Mouse (Mus musculus) E14TG2a.4 (cell line): ENCODE measurements around the gene Minos1.

Source experiments
- H3K27me3 ChIP-seq: 2 replicates; pipeline ENCODE4 v1.6.1; 2014; ENCODE audit warnings: low read length, control low read depth; ENCODE audit not compliant: insufficient read depth
- H3K36me3 ChIP-seq: 2 replicates; pipeline ENCODE4 v1.6.1; 2014; ENCODE audit warnings: low read length, control low read depth; ENCODE audit not compliant: insufficient read depth
- H3K4me1 ChIP-seq: replicated peaks from 2 replicates; pipeline ENCODE4 v1.6.1; 2014; ENCODE audit warnings: low read depth, low read length, control low read depth
- H3K4me3 ChIP-seq: replicated peaks from 2 replicates; pipeline ENCODE4 v1.5.1; 2014; ENCODE audit warnings: mild to moderate bottlenecking, low read length
- H3K9me3 ChIP-seq: 2 replicates; pipeline ENCODE4 v1.6.1; 2014; ENCODE audit warnings: low read length, control low read depth
- CTCF ChIP-seq: conservative IDR thresholded peaks from 2 replicates; pipeline ENCODE4 v1.5.1; 2014; ENCODE audit warnings: low read length
- NANOG ChIP-seq: IDR thresholded peaks from 2 replicates; pipeline ENCODE4 v1.6.1; 2014; ENCODE audit warnings: borderline replicate concordance, low read length, mixed read lengths
- POU5F1 ChIP-seq: IDR thresholded peaks from 2 replicates; pipeline ENCODE4 v1.6.1; 2014; ENCODE audit warnings: low read length, borderline replicate concordance

Minos1 gene

GRCm38 (mm10) chr4:139154576-139155307, 23.8 kb upstream of the Minos1 start:
- no peak for TF ChIP-seq POU5F1
- no peak for TF ChIP-seq NANOG
- no peak for TF ChIP-seq CTCF
- Histone ChIP-seq H3K4me1 (peaks cover 22% of the 10 kb centered on the region), H3K4me3 (no peak overlapping the region), H3K36me3 (no peaks in the 10 kb centered on the region), H3K9me3 (peaks cover 4% of the 10 kb centered on the region), H3K27me3 (peaks cover 13% of the 10 kb centered on the region)

GRCm38 (mm10) chr4:139151370-139151769, 20.5 kb upstream of the Minos1 start:
- TF ChIP-seq NANOG (no peak), CTCF (peak; percentile 52), POU5F1 (no peak)
- peaks cover 28% of the 10 kb centered on the region for H3K4me1 ChIP-seq
- peaks cover 17% of the 10 kb centered on the region for H3K9me3 ChIP-seq
- no peaks in the 10 kb centered on the region for H3K36me3 ChIP-seq
- H3K4me3 ChIP-seq, result no peak overlapping the region
- H3K27me3 ChIP-seq, result peaks cover 10% of the 10 kb centered on the region

GRCm38 (mm10) chr4:139146760-139147159, 15.8 kb upstream of the Minos1 start:
- no peak overlapping the region for H3K4me3 ChIP-seq
- TF ChIP-seq POU5F1 (no peak), NANOG (no peak), CTCF (no peak)
- H3K27me3 ChIP-seq, result no peaks in the 10 kb centered on the region
- H3K9me3 ChIP-seq, result peaks cover 17% of the 10 kb centered on the region
- no peaks in the 10 kb centered on the region for H3K36me3 ChIP-seq
- H3K4me1 ChIP-seq, result peaks cover 39% of the 10 kb centered on the region

- TF ChIP-seq POU5F1, result no peak
- peak; percentile 90 for TF ChIP-seq CTCF
- Histone ChIP-seq H3K9me3 (peaks cover 14% of the 10 kb centered on the region), H3K4me1 (peaks cover 50% of the 10 kb centered on the region), H3K36me3 (no peaks in the 10 kb centered on the region), H3K4me3 (no peak overlapping the region), H3K27me3 (no peaks in the 10 kb centered on the region)
Measured at GRCm38 (mm10) chr4:139145156-139145555, 14.2 kb upstream of the Minos1 start.

- no peak overlapping the region for H3K4me3 ChIP-seq
- H3K27me3 ChIP-seq, result no peaks in the 10 kb centered on the region
- no peaks in the 10 kb centered on the region for H3K36me3 ChIP-seq
- TF ChIP-seq POU5F1 (no peak), CTCF (no peak), NANOG (no peak)
- peaks cover 14% of the 10 kb centered on the region for H3K9me3 ChIP-seq
- H3K4me1 ChIP-seq, result peaks cover 55% of the 10 kb centered on the region
Measured at GRCm38 (mm10) chr4:139144577-139144976, 13.7 kb upstream of the Minos1 start.

- Histone ChIP-seq H3K9me3 (peaks cover 3% of the 10 kb centered on the region), H3K36me3 (no peaks in the 10 kb centered on the region), H3K4me3 (peak overlapping the region; percentile 63), H3K4me1 (peaks cover 55% of the 10 kb centered on the region), H3K27me3 (no peaks in the 10 kb centered on the region)
- TF ChIP-seq POU5F1 (no peak), CTCF (no peak), NANOG (no peak)
Measured at GRCm38 (mm10) chr4:139142985-139143384, 12.1 kb upstream of the Minos1 start.

GRCm38 (mm10) chr4:139141785-139142184, 10.9 kb upstream of the Minos1 start:
- no peaks in the 10 kb centered on the region for H3K36me3 ChIP-seq
- no peaks in the 10 kb centered on the region for H3K27me3 ChIP-seq
- no peak overlapping the region for H3K4me3 ChIP-seq
- peaks cover 52% of the 10 kb centered on the region for H3K4me1 ChIP-seq
- no peak for TF ChIP-seq POU5F1
- TF ChIP-seq CTCF, result peak; percentile 20
- no peak for TF ChIP-seq NANOG
- 0 out of 2 replicates have a peak, but pooled peaks cover 3% of the 10 kb centered on the region for H3K9me3 ChIP-seq

GRCm38 (mm10) chr4:139140267-139140666, 9.4 kb upstream of the Minos1 start:
- H3K36me3 ChIP-seq, result no peaks in the 10 kb centered on the region
- H3K9me3 ChIP-seq, result 0 out of 2 replicates have a peak, but pooled peaks cover 3% of the 10 kb centered on the region
- peaks cover 49% of the 10 kb centered on the region for H3K4me1 ChIP-seq
- no peaks in the 10 kb centered on the region for H3K27me3 ChIP-seq
- no peak; the same call in none of the 2 replicates for TF ChIP-seq CTCF
- TF ChIP-seq POU5F1, result no peak
- TF ChIP-seq NANOG, result no peak
- no peak overlapping the region for H3K4me3 ChIP-seq

- Histone ChIP-seq H3K4me1 (peaks cover 30% of the 10 kb centered on the region), H3K36me3 (no peaks in the 10 kb centered on the region), H3K9me3 (0 out of 2 replicates have a peak, but pooled peaks cover 3% of the 10 kb centered on the region), H3K27me3 (no peaks in the 10 kb centered on the region), H3K4me3 (no peak overlapping the region)
- TF ChIP-seq POU5F1 (no peak), CTCF (no peak), NANOG (no peak)
Measured at GRCm38 (mm10) chr4:139136011-139136410, 5.1 kb upstream of the Minos1 start.
